Mouse (Mus musculus): Measurements from ENCODE around the gene Fbxw10. TPM values are rescaled to one million over a fixed set of nuclear protein-coding genes. Genes with fewer than 3 reads are reported as not detected.
A peak's percentile ranks its signal among the peaks of the same experiment; 100 is the strongest.

Fbxw10 gene
- polyA plus RNA-seq, 1 experiment from 2014 or later, result 0.14 TPM

DNA sequence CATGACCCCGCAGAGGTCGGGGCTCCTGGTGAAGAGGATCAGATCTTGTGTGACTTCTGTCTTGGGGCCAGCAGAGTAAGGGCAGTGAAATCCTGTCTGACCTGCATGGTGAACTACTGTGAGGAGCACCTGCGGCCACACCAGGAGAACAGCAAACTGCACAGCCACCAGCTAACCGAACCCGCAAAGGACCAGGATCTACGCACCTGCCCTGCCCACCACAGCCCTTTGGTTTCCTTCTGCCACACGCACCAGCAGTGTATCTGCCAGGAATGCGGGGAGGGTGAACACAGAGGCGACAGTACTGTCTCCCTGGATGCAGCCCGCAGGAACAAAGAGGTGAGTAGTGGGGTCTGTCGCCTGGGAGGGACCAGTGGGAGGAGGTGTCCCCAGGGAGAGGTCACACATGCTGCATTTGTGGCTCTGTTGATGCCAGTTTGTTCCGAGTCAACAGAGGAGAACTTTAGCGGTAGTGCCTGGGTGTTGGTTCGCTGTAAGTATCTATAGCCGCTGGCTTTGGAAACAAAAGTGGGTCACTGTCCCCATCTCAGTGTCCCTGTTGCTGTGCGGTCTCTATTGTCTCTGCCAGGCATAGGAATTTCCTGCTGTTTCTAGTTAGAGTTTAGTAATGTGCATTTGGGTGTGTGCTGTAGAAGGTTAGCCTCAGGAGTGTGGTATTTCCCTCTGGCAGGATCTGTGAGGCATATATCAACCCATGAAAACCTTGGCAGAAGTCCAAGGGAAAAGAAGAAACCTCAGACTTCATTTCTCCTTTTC, 26.0 kb upstream of the Fbxw10 start:
- H3K27me3 ChIP-seq (replicated peaks; ENCODE audit: control insufficient read depth, insufficient read depth, low read length), result no peaks in the 10 kb centered on the region
- H3K4me1 ChIP-seq (replicated peaks; ENCODE audit: control insufficient read depth, insufficient read depth, low read length), result peaks cover 10% of the 10 kb centered on the region; the same call in 1 of the 2 replicates
- H3K9ac ChIP-seq (ENCODE audit: low read depth, low read length), result peak overlapping the region; percentile 57
- WGBS, result 2% methylated on average over 16 of the region's 16 CpGs
- peak overlapping the region; percentile 87 for H3K4me2 ChIP-seq (replicated peaks; ENCODE audit: low read depth)
- H3K27ac ChIP-seq (ENCODE audit: low read depth, low read length), result peak overlapping the region; percentile 84
- H3K9me3 ChIP-seq (ENCODE audit: control insufficient read depth), result no peaks in the 10 kb centered on the region
- TF ChIP-seq CTCF (IDR thresholded peaks at IDR 0.05; ENCODE audit: low read depth), result no peak
- peak; percentile 29; the same call in 1 of the 2 replicates for ATAC-seq
- no peaks in the 10 kb centered on the region; the same call in 1 of the 2 replicates for H3K36me3 ChIP-seq (ENCODE audit: control insufficient read depth, insufficient read depth)
- H3K4me3 ChIP-seq (ENCODE audit: low read depth, low read length), result peak overlapping the region; percentile 61

DNA sequence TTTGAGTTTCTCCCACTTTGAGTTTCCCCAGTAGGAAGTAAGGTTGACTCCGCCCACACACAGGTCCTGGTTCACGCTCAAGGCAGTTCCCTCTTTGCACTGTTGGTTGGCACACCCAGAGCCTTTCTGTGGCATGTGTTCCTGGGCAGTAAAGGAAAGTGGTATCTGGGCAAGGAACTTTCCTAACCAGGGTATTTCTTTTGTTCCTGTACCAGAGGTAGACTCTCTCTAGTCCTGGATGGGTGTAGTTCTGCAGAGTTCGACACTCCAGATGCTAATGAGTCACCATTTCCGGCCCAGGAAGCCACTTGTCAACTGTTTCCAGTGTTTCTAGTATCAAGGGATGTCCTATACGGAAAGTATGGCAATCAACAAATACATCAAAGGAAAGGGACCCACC, 25.0 kb upstream of the Fbxw10 start:
- Histone ChIP-seq H3K4me1 (replicated peaks; ENCODE audit: control insufficient read depth, insufficient read depth, low read length) (peaks cover 16% of the 10 kb centered on the region; the same call in 1 of the 2 replicates), H3K9ac (ENCODE audit: low read depth, low read length) (no peak overlapping the region), H3K27ac (ENCODE audit: low read depth, low read length) (peak overlapping the region; percentile 15; the same call in 1 of the 2 replicates), H3K4me3 (ENCODE audit: low read depth, low read length) (peak overlapping the region; percentile 61), H3K4me2 (replicated peaks; ENCODE audit: low read depth) (peak overlapping the region; percentile 87), H3K27me3 (replicated peaks; ENCODE audit: control insufficient read depth, insufficient read depth, low read length) (no peaks in the 10 kb centered on the region), H3K9me3 (ENCODE audit: control insufficient read depth) (no peaks in the 10 kb centered on the region), H3K36me3 (ENCODE audit: control insufficient read depth, insufficient read depth) (no peaks in the 10 kb centered on the region; the same call in 1 of the 2 replicates)
- TF ChIP-seq CTCF (IDR thresholded peaks at IDR 0.05; ENCODE audit: low read depth), result no peak
- WGBS, result 28% methylated on average over 5 of the region's 5 CpGs
- peak; percentile 37; the same call in 1 of the 2 replicates for ATAC-seq

DNA sequence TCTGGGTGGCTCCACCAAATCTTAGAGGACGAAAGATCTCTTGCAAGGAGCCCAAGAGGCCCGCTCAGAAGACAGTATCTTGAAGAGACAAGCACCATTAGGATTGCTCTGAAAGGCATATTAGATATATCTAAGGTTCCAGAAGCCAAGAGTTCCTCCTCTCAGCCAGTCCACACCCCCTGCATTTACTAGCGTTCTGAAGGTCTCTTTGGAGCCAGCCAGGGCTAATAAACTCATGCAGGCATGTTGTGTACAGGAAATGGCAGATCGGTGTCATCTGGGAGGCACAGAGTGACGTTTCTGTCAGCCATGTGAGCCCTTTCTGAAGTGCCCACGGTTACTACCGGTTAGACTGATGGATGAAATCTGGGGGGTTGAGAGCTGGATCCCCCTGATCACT, 22.7 kb upstream of the Fbxw10 start:
- Histone ChIP-seq H3K27me3 (replicated peaks; ENCODE audit: control insufficient read depth, insufficient read depth, low read length) (no peaks in the 10 kb centered on the region), H3K9ac (ENCODE audit: low read depth, low read length) (no peak overlapping the region), H3K36me3 (ENCODE audit: control insufficient read depth, insufficient read depth) (peaks cover 5% of the 10 kb centered on the region; the same call in 1 of the 2 replicates), H3K4me2 (replicated peaks; ENCODE audit: low read depth) (peak overlapping the region; percentile 18), H3K9me3 (ENCODE audit: control insufficient read depth) (no peaks in the 10 kb centered on the region), H3K4me3 (ENCODE audit: low read depth, low read length) (no peak overlapping the region), H3K4me1 (replicated peaks; ENCODE audit: control insufficient read depth, insufficient read depth, low read length) (peaks cover 16% of the 10 kb centered on the region; the same call in 1 of the 2 replicates), H3K27ac (ENCODE audit: low read depth, low read length) (no peak overlapping the region)
- no peak for TF ChIP-seq CTCF (IDR thresholded peaks at IDR 0.05; ENCODE audit: low read depth)
- 50% methylated on average over 7 of the region's 7 CpGs for WGBS
- ATAC-seq, result no peak

DNA sequence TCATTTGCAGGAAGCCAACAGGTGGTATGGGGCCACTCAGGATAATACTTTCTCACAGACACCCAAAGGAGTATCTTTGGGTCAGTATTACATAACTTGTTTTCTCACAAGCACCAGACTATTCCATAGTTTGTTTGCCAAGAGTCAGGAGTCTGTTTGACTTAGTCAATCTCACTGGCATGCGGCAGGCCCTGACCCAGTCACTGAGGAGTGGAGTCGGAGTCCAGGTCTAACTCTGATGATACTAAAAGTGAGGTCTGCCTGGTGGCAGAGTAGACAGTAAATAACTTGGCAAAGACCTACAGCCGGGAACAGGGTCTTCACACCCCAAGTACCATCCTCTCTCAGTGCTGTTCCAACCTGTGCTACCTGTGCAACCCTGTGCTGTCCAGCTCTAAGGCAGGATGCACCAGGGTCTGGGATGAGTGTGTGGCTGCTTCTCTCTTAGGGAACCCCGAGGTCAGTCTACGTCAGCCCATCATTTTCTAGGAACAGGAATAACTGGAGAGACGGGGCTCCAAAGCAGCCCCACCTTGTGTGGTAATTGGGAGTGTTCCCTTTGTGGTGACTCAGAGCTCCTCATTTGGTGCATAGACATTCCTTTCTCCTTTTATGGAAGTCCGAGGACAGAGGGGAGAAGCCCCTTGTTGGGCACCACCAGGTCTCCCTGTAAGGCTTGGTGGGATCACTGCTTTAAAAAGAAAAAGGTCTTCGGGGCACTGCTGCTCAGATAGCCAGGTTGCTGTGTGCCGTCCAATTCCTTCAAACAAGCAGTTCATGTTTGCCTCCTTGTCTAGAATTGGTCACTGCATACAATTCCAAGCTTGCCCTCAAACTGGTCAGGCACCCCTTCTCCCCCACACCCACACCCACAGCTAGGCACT, 21.4 kb upstream of the Fbxw10 start:
- 56% methylated on average over 9 of the region's 9 CpGs for WGBS
- ATAC-seq, result no peak
- TF ChIP-seq CTCF (IDR thresholded peaks at IDR 0.05; ENCODE audit: low read depth), result no peak
- no peak overlapping the region for H3K9ac ChIP-seq (ENCODE audit: low read depth, low read length)
- peaks cover 12% of the 10 kb centered on the region; the same call in 1 of the 2 replicates for H3K4me1 ChIP-seq (replicated peaks; ENCODE audit: control insufficient read depth, insufficient read depth, low read length)
- H3K27me3 ChIP-seq (replicated peaks; ENCODE audit: control insufficient read depth, insufficient read depth, low read length), result no peaks in the 10 kb centered on the region
- no peak overlapping the region for H3K4me2 ChIP-seq (replicated peaks; ENCODE audit: low read depth)
- H3K4me3 ChIP-seq (ENCODE audit: low read depth, low read length), result no peak overlapping the region
- peaks cover 13% of the 10 kb centered on the region; the same call in 1 of the 2 replicates for H3K36me3 ChIP-seq (ENCODE audit: control insufficient read depth, insufficient read depth)
- peak overlapping the region; percentile 35; the same call in 1 of the 2 replicates for H3K27ac ChIP-seq (ENCODE audit: low read depth, low read length)
- H3K9me3 ChIP-seq (ENCODE audit: control insufficient read depth), result no peaks in the 10 kb centered on the region

DNA sequence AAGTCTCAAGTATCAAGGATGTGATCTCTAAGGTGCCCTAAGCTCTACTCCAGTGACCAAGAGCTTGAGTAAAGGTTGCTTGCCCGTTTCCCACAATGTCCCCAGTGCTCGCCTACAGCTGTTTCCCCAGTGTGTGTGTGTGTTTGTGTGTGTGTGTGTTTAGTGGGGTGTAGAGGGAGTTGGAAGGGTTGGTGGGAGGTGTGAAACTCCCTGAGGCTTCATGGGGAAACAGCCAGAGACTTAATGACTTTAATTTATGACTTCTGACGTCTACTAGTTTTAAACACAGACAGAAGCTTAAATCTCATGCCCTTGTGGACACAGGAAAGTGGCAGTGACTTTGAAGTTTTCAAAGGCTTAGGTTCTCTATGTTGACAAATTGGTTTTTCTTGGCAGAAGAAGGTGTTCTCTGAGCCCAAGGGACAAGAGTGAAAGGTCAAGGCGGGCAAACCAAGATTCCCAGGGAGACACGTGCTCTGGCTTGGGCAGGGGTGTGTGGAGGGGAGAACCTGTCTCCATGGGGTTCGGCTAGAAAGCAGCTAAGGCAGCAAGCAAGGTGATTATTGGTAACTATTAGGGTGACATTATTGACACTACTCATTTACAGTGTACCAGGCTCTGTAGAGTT, 20.6 kb upstream of the Fbxw10 start:
- Histone ChIP-seq H3K4me3 (ENCODE audit: low read depth, low read length) (no peak overlapping the region), H3K27me3 (replicated peaks; ENCODE audit: control insufficient read depth, insufficient read depth, low read length) (no peaks in the 10 kb centered on the region), H3K4me1 (replicated peaks; ENCODE audit: control insufficient read depth, insufficient read depth, low read length) (peaks cover 12% of the 10 kb centered on the region; the same call in 1 of the 2 replicates), H3K4me2 (replicated peaks; ENCODE audit: low read depth) (no peak overlapping the region), H3K27ac (ENCODE audit: low read depth, low read length) (peak overlapping the region; percentile 28), H3K9me3 (ENCODE audit: control insufficient read depth) (no peaks in the 10 kb centered on the region), H3K36me3 (ENCODE audit: control insufficient read depth, insufficient read depth) (peaks cover 21% of the 10 kb centered on the region), H3K9ac (ENCODE audit: low read depth, low read length) (no peak overlapping the region)
- 52% methylated on average over 6 of the region's 6 CpGs for WGBS
- no peak for ATAC-seq
- TF ChIP-seq CTCF (IDR thresholded peaks at IDR 0.05; ENCODE audit: low read depth), result no peak

Data from intestine, postnatal 0 days (tissue).